Mouse (Mus musculus) ES-E14 (cell line): ENCODE data around the gene Tfap2e. TPM values are rescaled to one million over a fixed set of nuclear protein-coding genes. Genes with fewer than 3 reads are reported as not detected.

ENCODE experiments used
- DNase-seq: peaks from one replicate; pipeline ENCODE4 v3.0.0-alpha.2; 2013; ENCODE audit warnings: low read depth, low spot score
- H3K27ac ChIP-seq: 2 replicates; pipeline ENCODE4 v1.5.1; 2012; ENCODE audit warnings: low read depth, mild to moderate bottlenecking, low read length, moderate library complexity, mixed read lengths; ENCODE audit not compliant: poor library complexity, insufficient read depth, severe bottlenecking
- H3K36me3 ChIP-seq: 2 replicates; pipeline ENCODE4 v1.6.1; 2012; ENCODE audit warnings: mild to moderate bottlenecking, low read length, moderate library complexity, mixed read lengths; ENCODE audit not compliant: control insufficient read depth, poor library complexity, insufficient read depth, severe bottlenecking
- H3K4me1 ChIP-seq, 2 experiments: fragments of 150-350 bp in 1 of 2; sonication (generic) in 1 of 2; 2 replicates each; pipeline ENCODE4 v1.6.1; 2012; ENCODE audit warnings: low read length in 2 of 2, mild to moderate bottlenecking in 1 of 2, mixed read lengths in 1 of 2; ENCODE audit not compliant: control insufficient read depth in 2 of 2, insufficient read depth in 2 of 2, poor library complexity in 1 of 2
- H3K4me3 ChIP-seq, 2 experiments: fragments of 150-350 bp in 1 of 2; sonication (generic) in 1 of 2; 2 replicates each; pipeline ENCODE4 v1.5.1; 2012; ENCODE audit warnings: low read length in 2 of 2, low read depth in 1 of 2, mild to moderate bottlenecking in 1 of 2, mixed read lengths in 1 of 2; ENCODE audit not compliant: insufficient read depth in 1 of 2, poor library complexity in 1 of 2, severe bottlenecking in 1 of 2
- H3K9ac ChIP-seq: 2 replicates; pipeline ENCODE4 v1.6.1; 2012; ENCODE audit warnings: low read depth, mild to moderate bottlenecking, low read length, mixed read lengths; ENCODE audit not compliant: poor library complexity, insufficient read depth, severe bottlenecking
- H3K9me3 ChIP-seq: fragments of 150-350 bp; sonication (generic); 2 replicates; pipeline ENCODE4 v1.6.1; 2012; ENCODE audit warnings: low read depth, mild to moderate bottlenecking, low read length; ENCODE audit not compliant: control insufficient read depth, insufficient read depth
- ZC3H11A ChIP-seq: IDR thresholded peaks from 2 replicates; pipeline ENCODE4 v1.6.1; 2012; ENCODE audit warnings: low read depth, mild to moderate bottlenecking, inconsistent platforms, low read length, borderline replicate concordance
- ZNF384 ChIP-seq: IDR thresholded peaks from 2 replicates; pipeline ENCODE4 v1.6.1; 2012; ENCODE audit warnings: low read depth, low read length, inconsistent platforms
- in situ Hi-C, 2 experiments: fragments of 600-800 bp; cut with MboI; formaldehyde crosslinking; loops; one replicate each; pipeline ENCODE4 v1.15.1; 2025; ENCODE audit warnings: low sequenced_read_pairs in 2 of 2, inconsistent platforms in 1 of 2; ENCODE audit not compliant: unreplicated experiment in 2 of 2
- total RNA-seq: library from RNA; depleted of rRNA; stranded (reverse); fragments of 300-350 nt; gene quantifications from 2 replicates; pipeline ENCODE4 v1.2.3, GENCODE M21; 2012; rRNA removed

Tfap2e gene
- total RNA-seq, 1 experiment = 0.49 TPM

DNA sequence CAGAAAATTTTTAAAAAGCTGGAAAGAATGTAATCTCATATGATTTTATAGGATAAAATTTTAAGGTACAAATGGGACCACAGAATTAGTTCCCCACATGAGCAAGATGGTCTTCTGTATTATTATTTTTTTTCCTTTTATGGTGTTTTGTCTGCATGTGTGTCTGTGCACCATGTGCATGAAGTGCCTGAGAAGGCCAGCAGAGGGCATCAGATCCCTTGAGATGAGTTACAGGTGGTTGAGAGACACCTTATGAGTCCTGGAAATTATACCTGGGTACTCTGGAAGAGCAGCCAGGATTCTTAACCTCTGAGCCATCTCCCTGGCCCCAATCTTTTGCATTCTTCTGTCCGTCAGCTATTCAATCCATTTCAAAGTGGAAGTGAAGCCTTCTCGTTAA, 69.0 kb downstream of the Tfap2e start:
- TF ChIP-seq ZNF384 (no peak), ZC3H11A (peak; percentile 29; the same call in 1 of the 2 replicates)
- in situ Hi-C loops = no loop called here
- no peak overlapping the region for H3K9ac ChIP-seq
- no peak overlapping the region for H3K4me3 ChIP-seq
- H3K4me1 ChIP-seq = no peaks in the 10 kb centered on the region
- H3K9me3 ChIP-seq = no peaks in the 10 kb centered on the region
- peak; percentile 46 for DNase-seq
- no peaks in the 10 kb centered on the region for H3K36me3 ChIP-seq
- no peak overlapping the region for H3K27ac ChIP-seq

Other genes starting within 250 kb of the Tfap2e start
- gene Ago4, start 202.8 kb downstream of the Tfap2e start, total RNA-seq = 0.16 and 0.18 TPM in 2 replicates
- 22.0 and 26.2 TPM in 2 replicates for gene Clspn, start 179.3 kb downstream of the Tfap2e start, total RNA-seq
- gene 5730409E04Rik, start 126.4 kb downstream of the Tfap2e start, total RNA-seq = 1.4 and 1.7 TPM in 2 replicates
- 140 and 200 TPM in 2 replicates for gene Psmb2, start 58.6 kb downstream of the Tfap2e start, total RNA-seq
- gene Ncdn, start 17.2 kb upstream of the Tfap2e start, total RNA-seq = 25.8 and 26.3 TPM in 2 replicates
- 11.3 and 14.1 TPM in 2 replicates for gene AU040320, start 17.3 kb upstream of the Tfap2e start, total RNA-seq
- 40.5 and 44.0 TPM in 2 replicates for gene Zmym4, start 231.9 kb upstream of the Tfap2e start, total RNA-seq